8 mouse cellular contexts compared by ENCODE assay signal in genomic region chr14:58072771-58073501, GRCm38 (mm10). TPM values are rescaled to one million over a fixed set of nuclear protein-coding genes. Genes with fewer than 3 reads are reported as not detected.
DNase-seq lines count a peak whose midpoint lies in the region; ATAC-seq lines count a peak whose summit lies in the region.

No protein-coding gene starts in this region.

- H3K4me3 ChIP-seq in heart, embryonic 14.5 days (ENCODE audit: control insufficient read depth in 1 of 2, insufficient read depth in 1 of 2, low read depth in 1 of 2, low read length in 2 of 2): peak overlapping the region; percentile 70 to 72

- no peaks in the 10 kb centered on the region for H3K36me3 ChIP-seq in heart, embryonic 14.5 days (ENCODE audit: control insufficient read depth, insufficient read depth, low read length)

- H3K9ac ChIP-seq in heart, embryonic 14.5 days (ENCODE audit: low read length): peak overlapping the region; percentile 87

- WGBS in heart, embryonic 14.5 days: 1% methylated on average over 29 of the region's 29 CpGs

- H3K27me3 ChIP-seq in heart, embryonic 14.5 days (ENCODE audit: control insufficient read depth, insufficient read depth, low read length): peaks cover 32% of the 10 kb centered on the region

- H3K27ac ChIP-seq in heart, embryonic 14.5 days (replicated peaks in 1 of 2; ENCODE audit: control insufficient read depth in 1 of 2, insufficient read depth in 1 of 2, low read depth in 2 of 2, low read length in 2 of 2): peak overlapping the region; percentile 49 to 84

- DNase-seq in thymus, postnatal 36 days: peak; percentile 1 to 7
- no peak for DNase-seq in thymus, postnatal 0 days (ENCODE audit: low spot score)
- DNase-seq in embryo, embryonic 10.5 days (ENCODE audit: low spot score): peak; percentile 62
- peak; percentile 28 for DNase-seq in kidney, postnatal 10 days
- DNase-seq in naive thymus-derived CD4-positive, alpha-beta T cell, adult 2 months (ENCODE audit: low read depth): peak; percentile 32
- no peak for DNase-seq in frontal cortex, postnatal 14 days (ENCODE audit: low spot score in 2 of 2)
- DNase-seq in layer of hippocampus, adult 9-11 months: no peak

- peaks cover 0 to 16% of the 10 kb centered on the region in 2 experiments; a peak in 2 of 4 replicates for H3K4me1 ChIP-seq in heart, embryonic 14.5 days (ENCODE audit: control insufficient read depth in 2 of 2, insufficient read depth in 2 of 2, low read length in 2 of 2)

- peak overlapping the region; percentile 91 for H3K4me2 ChIP-seq in heart, embryonic 14.5 days (ENCODE audit: low read length)

- no peaks in the 10 kb centered on the region for H3K9me3 ChIP-seq in heart, embryonic 14.5 days (ENCODE audit: control insufficient read depth, low read length)

- no peak for ATAC-seq in heart, embryonic 14.5 days (ENCODE audit: insufficient number of reproducible peaks, insufficient read depth, low FRiP score, low read depth)

RNA-seq across cellular contexts. Expression of gene Fgf9, which starts 2.6 kb away (rescaled TPM):
- 0.33 and 0.34 TPM in 2 replicates for polyA plus RNA-seq in thymus, postnatal 0 days (2015; fragmentation: Nextera tagmentation; extraction: Ambion mirVana)
- polyA plus RNA-seq in heart, embryonic 14.5 days (2014; fragmentation: Nextera tagmentation; extraction: Ambion mirVana): 8.3 and 8.4 TPM in 2 replicates

Comparison
In these comparisons a context has a peak if more than half of its experiments do, and no peak if none do; other contexts are left out.
1. DNase-seq: peak in thymus, postnatal 36 days (2 of 2), embryo, embryonic 10.5 days (single experiment), kidney, postnatal 10 days (single experiment) and naive thymus-derived CD4-positive, alpha-beta T cell, adult 2 months (single experiment); none in thymus, postnatal 0 days (single experiment), frontal cortex, postnatal 14 days (0 of 2) and layer of hippocampus, adult 9-11 months (single experiment).